Mouse (Mus musculus): ENCODE measurements at regions not wholly inside any gene's neighbourhood (a gene's known extent, or its start where the extent isn't known, plus 50 kb on each side); places are given as distances from the start of the nearest gene placed in this dataset.

DNA sequence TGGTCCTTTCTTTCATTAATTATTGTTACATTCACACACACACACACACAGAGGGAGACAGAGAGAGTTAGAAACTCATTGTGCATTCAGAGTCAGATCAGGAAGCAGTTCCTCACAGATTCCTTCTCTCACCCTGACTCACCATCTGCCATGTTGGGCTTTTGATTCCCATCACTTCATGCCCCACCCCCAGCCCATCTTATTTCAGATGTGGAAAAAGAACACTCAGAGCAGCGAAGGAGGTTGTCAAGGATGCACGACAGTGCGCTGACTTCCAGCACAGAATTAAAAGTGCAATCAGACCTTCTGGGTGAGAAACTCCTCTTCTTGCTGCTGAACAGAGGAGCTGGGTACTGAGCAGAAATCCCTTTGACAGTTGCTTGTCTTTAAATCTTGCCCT, 438.8 kb upstream of the Kdm8 start:
- TF ChIP-seq POLR2A (IDR thresholded peaks at IDR 0.05; ENCODE audit: borderline replicate concordance, extremely low read depth, low read depth, low read length) (no peak), CTCF (IDR thresholded peaks at IDR 0.05; ENCODE audit: insufficient read depth, low read length) (no peak)
- DNase-seq = no peak
- H3K4me3 ChIP-seq (replicated peaks; ENCODE audit: extremely low read depth, low read depth, low read length) = no peak overlapping the region
- no peaks in the 10 kb centered on the region for H3K4me1 ChIP-seq (ENCODE audit: control insufficient read depth, insufficient read depth, low read length)
- 70% methylated on average over 3 of the region's 3 CpGs for WGBS

DNA sequence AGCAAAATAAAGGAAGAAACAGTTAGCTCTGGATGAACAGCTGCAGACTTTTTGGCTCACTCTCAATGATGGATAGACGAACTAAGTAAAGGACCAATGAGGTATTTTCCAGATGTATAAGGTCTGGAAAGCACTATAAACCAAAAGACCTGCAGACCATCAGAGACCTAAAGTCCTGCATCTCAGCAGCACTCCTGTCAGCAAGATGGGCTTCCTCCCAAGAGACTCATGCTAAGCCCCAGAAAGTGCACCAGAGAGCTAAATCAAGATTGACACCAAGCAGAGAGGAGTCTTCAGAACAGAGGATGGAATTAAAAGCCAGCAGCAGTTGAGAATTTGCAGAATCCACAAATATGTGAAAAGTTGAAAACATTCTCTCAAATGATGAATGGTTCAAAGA, 425.2 kb upstream of the Kdm8 start:
- TF ChIP-seq CTCF (IDR thresholded peaks at IDR 0.05; ENCODE audit: insufficient read depth, low read length) (no peak), POLR2A (IDR thresholded peaks at IDR 0.05; ENCODE audit: borderline replicate concordance, extremely low read depth, low read depth, low read length) (no peak)
- H3K4me3 ChIP-seq (replicated peaks; ENCODE audit: extremely low read depth, low read depth, low read length) = no peak overlapping the region
- no peak for DNase-seq
- 58% methylated on average over 1 of the region's 1 CpGs for WGBS
- no peaks in the 10 kb centered on the region for H3K4me1 ChIP-seq (ENCODE audit: control insufficient read depth, insufficient read depth, low read length)

DNA sequence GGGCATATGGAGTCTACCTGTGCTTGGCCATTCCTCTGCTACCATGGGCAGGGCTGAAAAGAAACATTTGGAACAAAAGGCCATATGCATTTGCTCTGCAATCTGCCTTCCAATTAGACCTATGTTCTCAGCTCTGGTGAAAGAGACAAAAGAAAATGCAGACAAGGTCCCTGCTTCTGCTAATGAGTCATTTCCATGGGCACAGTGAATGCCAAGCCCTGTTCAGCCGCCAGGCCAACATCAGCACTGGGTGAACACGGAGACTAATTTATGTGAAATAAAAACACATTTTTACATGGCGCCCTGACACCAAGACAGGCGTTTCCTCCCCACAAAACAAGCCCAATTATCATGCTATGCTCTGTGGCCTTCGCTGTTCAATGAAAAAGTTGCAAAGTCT, 419.5 kb upstream of the Kdm8 start:
- Histone ChIP-seq H3K4me1 (ENCODE audit: control insufficient read depth, insufficient read depth, low read length) (no peaks in the 10 kb centered on the region), H3K4me3 (replicated peaks; ENCODE audit: extremely low read depth, low read depth, low read length) (no peak overlapping the region)
- DNase-seq = no peak
- no peak for TF ChIP-seq POLR2A (IDR thresholded peaks at IDR 0.05; ENCODE audit: borderline replicate concordance, extremely low read depth, low read depth, low read length)
- TF ChIP-seq CTCF (IDR thresholded peaks at IDR 0.05; ENCODE audit: insufficient read depth, low read length) = no peak
- WGBS = 74% methylated on average over 5 of the region's 5 CpGs

DNA sequence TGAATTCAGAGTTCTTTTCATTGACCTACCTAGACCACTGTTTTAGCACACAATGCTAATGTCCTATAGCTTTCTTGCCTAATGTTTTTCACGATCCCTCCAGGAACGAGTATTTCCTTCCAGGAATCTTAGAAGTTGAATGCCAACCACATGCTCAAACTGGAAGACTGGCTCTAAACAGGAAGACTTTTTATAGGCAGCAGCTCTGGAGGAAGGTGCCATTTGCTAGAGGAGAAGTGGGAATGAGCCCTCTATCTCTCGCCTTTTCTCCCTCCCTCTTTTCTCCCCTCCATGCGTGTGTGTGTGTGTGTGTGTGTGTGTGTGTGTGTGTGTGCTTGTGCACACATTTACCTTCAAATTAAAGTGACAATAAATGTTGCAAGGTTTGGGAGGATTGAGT, 410.7 kb upstream of the Kdm8 start:
- DNase-seq = no peak
- Histone ChIP-seq H3K4me3 (replicated peaks; ENCODE audit: extremely low read depth, low read depth, low read length) (no peak overlapping the region), H3K4me1 (ENCODE audit: control insufficient read depth, insufficient read depth, low read length) (no peaks in the 10 kb centered on the region)
- 69% methylated on average over 4 of the region's 4 CpGs for WGBS
- TF ChIP-seq POLR2A (IDR thresholded peaks at IDR 0.05; ENCODE audit: borderline replicate concordance, extremely low read depth, low read depth, low read length) = no peak
- no peak for TF ChIP-seq CTCF (IDR thresholded peaks at IDR 0.05; ENCODE audit: insufficient read depth, low read length)

DNA sequence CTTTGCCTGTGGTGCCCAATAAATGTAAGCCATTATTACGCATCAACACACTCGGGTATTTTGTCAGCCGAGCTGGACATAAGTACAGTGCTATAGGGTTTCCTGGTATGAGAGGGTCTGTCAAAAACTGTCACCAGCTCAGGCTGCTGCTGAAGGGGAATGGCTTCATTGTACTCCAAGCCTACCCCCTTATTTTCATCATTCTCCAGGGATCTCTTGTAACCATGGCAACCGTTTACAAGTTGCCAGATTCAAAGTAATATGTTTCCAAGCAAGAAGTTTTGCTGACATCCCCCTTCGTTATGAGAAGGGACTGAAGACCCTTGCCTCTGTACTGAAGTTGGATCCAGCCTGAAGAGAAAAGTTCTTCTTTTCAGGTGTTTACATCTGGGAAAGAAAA, 410.3 kb upstream of the Kdm8 start:
- TF ChIP-seq CTCF (IDR thresholded peaks at IDR 0.05; ENCODE audit: insufficient read depth, low read length) (no peak), POLR2A (IDR thresholded peaks at IDR 0.05; ENCODE audit: borderline replicate concordance, extremely low read depth, low read depth, low read length) (no peak)
- Histone ChIP-seq H3K4me1 (ENCODE audit: control insufficient read depth, insufficient read depth, low read length) (no peaks in the 10 kb centered on the region), H3K4me3 (replicated peaks; ENCODE audit: extremely low read depth, low read depth, low read length) (no peak overlapping the region)
- 85% methylated on average over 5 of the region's 5 CpGs for WGBS
- no peak for DNase-seq

DNA sequence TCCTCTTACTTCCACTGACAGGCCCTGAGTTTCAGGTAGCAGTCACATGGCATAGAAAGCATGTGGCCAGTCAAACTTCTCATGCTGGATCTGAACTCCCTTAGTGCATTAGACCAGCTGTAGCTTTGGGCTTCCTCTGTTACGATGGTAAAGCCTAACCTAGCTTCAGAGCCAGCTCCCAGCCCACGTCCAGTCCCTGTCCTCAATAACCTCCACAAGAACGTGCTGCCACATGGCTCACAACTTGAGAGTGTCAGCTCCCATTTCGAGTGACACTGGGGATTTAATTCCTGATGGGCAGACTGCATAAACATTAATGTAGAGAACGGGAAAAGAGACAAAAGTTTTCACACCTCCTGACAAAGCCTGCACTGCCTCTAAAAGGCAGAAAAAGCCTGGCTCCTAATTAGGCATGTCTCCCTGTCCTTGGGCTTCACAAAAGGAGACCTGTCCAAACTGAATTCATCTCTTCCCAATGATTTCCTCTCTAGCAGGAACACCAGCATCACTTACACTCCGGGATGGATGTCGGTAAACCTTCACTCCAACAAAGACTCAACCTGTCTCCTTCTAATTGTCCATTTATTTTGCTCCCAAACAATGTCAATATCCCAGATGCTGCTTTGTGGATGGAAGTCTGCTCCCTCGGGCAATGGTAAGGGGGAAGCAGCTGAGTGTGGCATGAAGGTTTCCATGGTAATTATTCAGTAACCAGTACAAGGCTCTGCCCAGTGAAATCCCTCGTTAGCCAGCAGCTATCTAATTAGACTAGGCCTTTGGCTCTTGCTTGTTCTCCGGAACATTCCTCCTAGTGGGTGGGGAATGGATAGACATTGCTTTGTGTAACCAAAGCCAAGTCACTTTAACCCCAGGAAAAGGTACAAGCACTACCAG, 408.1 kb upstream of the Kdm8 start:
- WGBS = 66% methylated on average over 10 of the region's 10 CpGs
- TF ChIP-seq POLR2A (IDR thresholded peaks at IDR 0.05; ENCODE audit: borderline replicate concordance, extremely low read depth, low read depth, low read length) (no peak), CTCF (IDR thresholded peaks at IDR 0.05; ENCODE audit: insufficient read depth, low read length) (no peak)
- no peak for DNase-seq
- Histone ChIP-seq H3K4me3 (replicated peaks; ENCODE audit: extremely low read depth, low read depth, low read length) (no peak overlapping the region), H3K4me1 (ENCODE audit: control insufficient read depth, insufficient read depth, low read length) (no peaks in the 10 kb centered on the region)

DNA sequence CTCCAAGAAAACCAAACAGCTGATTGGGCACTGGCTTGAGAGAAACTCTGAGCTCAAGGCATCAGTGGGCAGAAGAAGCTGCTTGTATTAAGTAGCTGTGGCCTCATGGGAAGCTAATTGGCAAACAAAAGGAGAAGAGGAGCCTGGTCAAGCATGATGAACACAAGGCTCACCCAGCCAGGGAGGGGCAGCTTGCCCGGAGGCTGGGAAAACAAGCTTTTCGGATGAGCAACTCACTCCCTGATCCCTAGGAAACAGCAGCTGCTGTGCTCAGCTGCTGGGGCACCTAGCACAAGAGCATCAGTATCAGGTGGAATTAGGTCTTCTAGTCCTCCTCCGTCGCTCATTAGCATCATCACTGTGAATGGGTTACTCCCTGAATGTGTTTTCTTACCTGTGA, 405.6 kb upstream of the Kdm8 start:
- Histone ChIP-seq H3K4me1 (ENCODE audit: control insufficient read depth, insufficient read depth, low read length) (no peaks in the 10 kb centered on the region), H3K4me3 (replicated peaks; ENCODE audit: extremely low read depth, low read depth, low read length) (no peak overlapping the region)
- WGBS = 84% methylated on average over 4 of the region's 4 CpGs
- DNase-seq = no peak
- TF ChIP-seq CTCF (IDR thresholded peaks at IDR 0.05; ENCODE audit: insufficient read depth, low read length) (no peak), POLR2A (IDR thresholded peaks at IDR 0.05; ENCODE audit: borderline replicate concordance, extremely low read depth, low read depth, low read length) (no peak)

DNA sequence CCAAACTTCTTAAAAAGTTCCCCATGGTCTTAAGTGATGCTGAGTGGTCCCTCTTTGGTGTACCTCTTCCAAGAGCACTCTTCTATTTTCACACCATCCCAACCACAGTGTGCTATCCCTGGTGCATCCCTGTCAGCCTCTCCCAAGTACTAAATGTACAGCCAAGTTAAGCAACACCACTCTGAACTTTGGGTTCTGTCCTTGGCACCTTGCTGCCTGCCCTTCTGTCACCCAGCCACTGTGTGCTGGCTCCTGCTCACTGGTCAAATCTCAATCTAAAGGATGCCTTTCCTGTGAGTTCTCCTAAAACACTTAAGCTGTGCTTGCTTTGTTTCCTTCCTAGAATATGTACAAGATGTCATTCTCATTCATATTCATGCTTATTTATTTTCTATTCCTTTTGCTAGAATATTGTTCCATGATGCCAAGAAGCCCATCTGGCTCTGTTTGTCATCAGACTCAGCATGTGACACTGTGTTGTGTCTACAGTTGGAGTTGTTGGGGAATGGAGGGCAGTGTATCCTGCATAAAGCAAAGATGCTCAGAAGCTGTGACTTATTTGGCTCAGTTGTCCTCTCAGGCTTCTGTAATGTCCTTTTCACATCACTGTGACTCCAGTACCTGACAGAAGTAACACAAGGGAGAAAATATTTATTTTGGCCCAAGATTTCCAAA, 388.4 kb upstream of the Kdm8 start:
- no peak for TF ChIP-seq CTCF (IDR thresholded peaks at IDR 0.05; ENCODE audit: insufficient read depth, low read length)
- DNase-seq = no peak
- Histone ChIP-seq H3K4me1 (ENCODE audit: control insufficient read depth, insufficient read depth, low read length) (no peaks in the 10 kb centered on the region), H3K4me3 (replicated peaks; ENCODE audit: extremely low read depth, low read depth, low read length) (no peak overlapping the region)

DNA sequence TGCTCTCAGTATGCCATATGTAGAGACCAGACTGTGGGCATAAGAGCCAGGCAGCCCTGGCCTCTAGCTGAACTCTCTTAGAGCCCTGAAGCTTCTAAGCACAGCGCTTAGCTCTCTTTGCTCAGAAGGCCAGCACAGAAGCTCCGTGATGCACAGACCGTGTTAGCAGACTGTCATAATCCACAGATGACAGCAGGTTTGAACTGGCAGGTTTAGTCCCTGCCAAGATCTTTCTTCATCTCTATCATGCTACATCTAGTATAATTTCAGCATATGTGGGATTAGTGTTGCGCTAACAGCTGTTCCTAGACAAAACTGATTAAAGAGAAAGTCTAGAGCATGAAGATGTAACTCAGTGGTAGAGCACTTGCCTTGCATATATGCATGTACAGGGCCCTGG, 342.0 kb upstream of the Kdm8 start:
- no peaks in the 10 kb centered on the region for H3K4me1 ChIP-seq (ENCODE audit: control insufficient read depth, insufficient read depth, low read length)
- 92% methylated on average over 4 of the region's 4 CpGs for WGBS
- no peak overlapping the region for H3K4me3 ChIP-seq (replicated peaks; ENCODE audit: extremely low read depth, low read depth, low read length)
- TF ChIP-seq CTCF (IDR thresholded peaks at IDR 0.05; ENCODE audit: insufficient read depth, low read length) = no peak
- TF ChIP-seq POLR2A (IDR thresholded peaks at IDR 0.05; ENCODE audit: borderline replicate concordance, extremely low read depth, low read depth, low read length) = no peak
- DNase-seq = no peak

DNA sequence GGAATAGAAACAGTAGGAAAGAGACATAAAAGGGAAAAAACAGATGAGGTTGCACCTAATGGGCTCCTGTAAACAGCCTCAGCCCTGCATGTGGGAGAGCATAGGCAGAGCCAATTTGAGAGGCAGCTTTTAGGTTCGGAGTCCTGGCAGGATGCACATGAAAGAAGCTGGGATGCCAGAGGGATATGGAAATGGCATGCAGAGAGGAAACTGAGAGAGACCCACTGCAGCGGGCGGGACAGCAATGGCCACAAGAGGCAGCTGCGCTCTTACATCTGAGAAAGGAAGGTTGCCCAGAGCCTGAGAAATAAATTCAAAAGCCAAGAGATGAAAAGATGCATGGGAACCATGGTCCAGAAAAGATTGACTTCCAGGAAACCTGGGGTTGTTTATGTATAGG, 340.5 kb upstream of the Kdm8 start:
- TF ChIP-seq POLR2A (IDR thresholded peaks at IDR 0.05; ENCODE audit: borderline replicate concordance, extremely low read depth, low read depth, low read length) (no peak), CTCF (IDR thresholded peaks at IDR 0.05; ENCODE audit: insufficient read depth, low read length) (no peak)
- 62% methylated on average over 4 of the region's 4 CpGs for WGBS
- DNase-seq = no peak
- Histone ChIP-seq H3K4me3 (replicated peaks; ENCODE audit: extremely low read depth, low read depth, low read length) (no peak overlapping the region), H3K4me1 (ENCODE audit: control insufficient read depth, insufficient read depth, low read length) (no peaks in the 10 kb centered on the region)
